Mouse (Mus musculus): ENCODE data around the gene Svbp.

DNA sequence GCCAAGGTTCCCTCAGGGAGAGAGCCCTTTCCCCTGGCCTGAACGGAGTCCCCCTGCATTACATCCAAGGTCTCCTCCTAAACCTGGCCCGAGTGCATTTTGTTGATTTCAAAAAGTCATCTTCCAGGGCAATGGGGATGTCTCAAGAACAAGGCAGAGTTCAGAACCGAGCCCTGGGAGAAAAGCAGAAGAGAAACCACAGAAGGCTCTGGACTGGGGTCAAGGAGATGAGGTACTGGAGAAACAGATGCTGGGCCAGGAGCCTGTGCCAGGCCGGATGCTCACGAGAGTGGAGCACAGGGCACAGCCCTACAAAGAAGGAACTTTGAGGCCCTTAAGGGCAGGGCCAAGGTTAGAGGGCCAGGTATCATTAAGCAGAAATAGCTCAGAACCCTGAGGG lies 17.4 kb upstream of the Svbp start:
- TF ChIP-seq ZMIZ1 (IDR thresholded peaks at IDR 0.05; ENCODE audit: low read depth, low read length) = no peak
- TF ChIP-seq CTCF (conservative IDR thresholded peaks at IDR 0.05 in 1 of 2, IDR thresholded peaks at IDR 0.05 in 1 of 2; ENCODE audit: low read depth in 2 of 2, low read length in 2 of 2) = no peak
- no peak for TF ChIP-seq ETS1 (conservative IDR thresholded peaks at IDR 0.05; ENCODE audit: low read depth, low read length)
- TF ChIP-seq MAX (IDR thresholded peaks at IDR 0.05; ENCODE audit: low read length) = no peak
- TF ChIP-seq POLR2A (IDR thresholded peaks at IDR 0.05; ENCODE audit: low read depth, low read length) = no peak
- no peak for TF ChIP-seq EP300 (IDR thresholded peaks at IDR 0.05; ENCODE audit: low read length)
- TF ChIP-seq ELF1 (IDR thresholded peaks at IDR 0.05; ENCODE audit: low read depth, low read length) = no peak
- TF ChIP-seq GABPA (IDR thresholded peaks at IDR 0.05; ENCODE audit: insufficient replicate concordance, low read depth, low read length) = no peak
- no peak for TF ChIP-seq IRF4 (IDR thresholded peaks at IDR 0.05; ENCODE audit: low read depth, low read length)
- TF ChIP-seq BHLHE40 (IDR thresholded peaks at IDR 0.05; ENCODE audit: low read depth, low read length) = no peak
- TF ChIP-seq JUN (IDR thresholded peaks at IDR 0.05; ENCODE audit: insufficient read depth, low read depth, low read length) = no peak
- no peak for TF ChIP-seq POLR2AphosphoS2 (IDR thresholded peaks at IDR 0.05; ENCODE audit: low read depth, low read length)
- TF ChIP-seq MEF2A (IDR thresholded peaks at IDR 0.05; ENCODE audit: borderline replicate concordance, low read depth, low read length) = no peak

All from CH12.LX (cell line).